Mouse (Mus musculus) hindbrain, embryonic 16.5 days (tissue): ENCODE measurements around the gene 1300017J02Rik. TPM values are rescaled to one million over a fixed set of nuclear protein-coding genes. Genes with fewer than 3 reads are reported as not detected.
A peak's percentile ranks its signal among the peaks of the same experiment; 100 is the strongest.
"Not testable (repeated sequence)": the region's sequence is repeated elsewhere in the genome, so short reads cannot be mapped to it uniquely, and the experiment has no call there.

ENCODE experiments used
- ATAC-seq: fragments of 200-750 bp; cut with Nextera tagmentation; 2 replicates; pipeline ENCODE4 v1.8.0; 2017; ENCODE audit warnings: moderate TSS enrichment, moderate library complexity
- H3K27ac ChIP-seq: fragments of 300-500 bp; sonication (generic); 2 replicates; pipeline ENCODE4 v1.5.1; 2014; ENCODE audit warnings: low read depth, mild to moderate bottlenecking, control low read depth, low read length, moderate library complexity
- H3K27me3 ChIP-seq: fragments of 300-500 bp; sonication (generic); replicated peaks from 2 replicates; pipeline ENCODE4 v1.6.1; 2014; ENCODE audit warnings: low read length; ENCODE audit not compliant: control insufficient read depth, insufficient read depth
- H3K36me3 ChIP-seq: fragments of 300-500 bp; sonication (generic); 2 replicates; pipeline ENCODE4 v1.6.1; 2014; ENCODE audit warnings: mild to moderate bottlenecking, low read length, moderate library complexity, mixed read lengths; ENCODE audit not compliant: control insufficient read depth, insufficient read depth
- H3K4me1 ChIP-seq: fragments of 300-500 bp; sonication (generic); 2 replicates; pipeline ENCODE4 v1.6.1; 2014; ENCODE audit warnings: low read depth, low read length; ENCODE audit not compliant: control insufficient read depth, insufficient read depth
- H3K4me2 ChIP-seq: fragments of 300-500 bp; sonication (generic); 2 replicates; pipeline ENCODE4 v1.6.1; 2014; ENCODE audit warnings: mild to moderate bottlenecking, low read length, control low read depth, moderate library complexity
- H3K4me3 ChIP-seq: fragments of 300-500 bp; sonication (generic); 2 replicates; pipeline ENCODE4 v1.5.1; 2014; ENCODE audit warnings: mild to moderate bottlenecking, low read length, control low read depth, moderate library complexity
- H3K9ac ChIP-seq: fragments of 300-500 bp; sonication (generic); 2 replicates; pipeline ENCODE4 v1.6.1; 2014; ENCODE audit warnings: low read depth, mild to moderate bottlenecking, control low read depth, low read length, moderate library complexity
- H3K9me3 ChIP-seq: fragments of 300-500 bp; sonication (generic); 2 replicates; pipeline ENCODE4 v1.6.1; 2014; ENCODE audit warnings: mild to moderate bottlenecking, low read length, moderate library complexity; ENCODE audit not compliant: control insufficient read depth
- WGBS: fragments of 180-500 bp; shearing (Covaris S2); extraction: QIAGEN DNeasy Blood & Tissue Kit; methylation state at CpG from one replicate; pipeline ENCODE4 v1.1.7; 2014; 5-methylcytosine and 5-hydroxymethylcytosine counted together
- polyA plus RNA-seq: library from polyadenylated mRNA; unstranded; fragments of >200 nt; fragmentation: Nextera tagmentation; extraction: Ambion mirVana; gene quantifications from 2 replicates; pipeline ENCODE4 v1.2.1, GENCODE M21; 2015

Gene 1300017J02Rik
- polyA plus RNA-seq = 1.0 and 1.4 TPM in 2 replicates

GRCm38 (mm10) chr9:103304927-103305326 is at the start of gene 1300017J02Rik, which contains the start of gene Topbp1:
Gene 1300017J02Rik, minus strand, starts transcription at chr9:103305082.
Gene Topbp1, plus strand, starts transcription at chr9:103305215.
- H3K27me3 ChIP-seq = no peaks in the 10 kb centered on the region
- H3K4me2 ChIP-seq = peak within 1 kb of the TSS; percentile 91
- peak within 1 kb of the TSS; percentile 57 for H3K4me3 ChIP-seq
- under 1% methylated on average over 37 of the region's 49 CpGs for WGBS
- H3K4me1 ChIP-seq = peaks cover 9% of the 10 kb centered on the region
- ATAC-seq = peak; percentile 99
- no peaks in the 10 kb centered on the region for H3K9me3 ChIP-seq
- peaks cover 3% of the 10 kb centered on the region; the same call in 1 of the 2 replicates for H3K36me3 ChIP-seq
- peak within 1 kb of the TSS; percentile 92 for H3K27ac ChIP-seq
- H3K9ac ChIP-seq = peak within 1 kb of the TSS; percentile 82

GRCm38 (mm10) chr9:103353500-103354260 is 48.8 kb upstream of the 1300017J02Rik start:
- not testable (repeated sequence) for H3K4me2 ChIP-seq, H3K9ac ChIP-seq, ATAC-seq, H3K9me3 ChIP-seq, H3K4me3 ChIP-seq, H3K36me3 ChIP-seq, H3K27me3 ChIP-seq, H3K4me1 ChIP-seq, H3K27ac ChIP-seq
- 80% methylated on average over 5 of the region's 7 CpGs for WGBS

GRCm38 (mm10) chr9:103348791-103349190 is 43.9 kb upstream of the 1300017J02Rik start:
- no peak for ATAC-seq
- no peak overlapping the region for H3K4me2 ChIP-seq
- no peak overlapping the region for H3K4me3 ChIP-seq
- no peaks in the 10 kb centered on the region for H3K4me1 ChIP-seq
- H3K27ac ChIP-seq = no peak overlapping the region
- no peaks in the 10 kb centered on the region for H3K9me3 ChIP-seq
- H3K9ac ChIP-seq = no peak overlapping the region
- peaks cover 2% of the 10 kb centered on the region for H3K36me3 ChIP-seq
- no peaks in the 10 kb centered on the region for H3K27me3 ChIP-seq

GRCm38 (mm10) chr9:103347996-103348490 is 43.2 kb upstream of the 1300017J02Rik start:
- ATAC-seq = no peak
- H3K27me3 ChIP-seq = no peaks in the 10 kb centered on the region
- no peak overlapping the region for H3K27ac ChIP-seq
- H3K9me3 ChIP-seq = no peaks in the 10 kb centered on the region
- peaks cover 2% of the 10 kb centered on the region for H3K36me3 ChIP-seq
- no peak overlapping the region for H3K4me3 ChIP-seq
- WGBS = 81% methylated on average over 1 of the region's 1 CpGs
- no peak overlapping the region for H3K9ac ChIP-seq
- H3K4me1 ChIP-seq = no peaks in the 10 kb centered on the region
- H3K4me2 ChIP-seq = no peak overlapping the region

GRCm38 (mm10) chr9:103347045-103347444 is 42.2 kb upstream of the 1300017J02Rik start:
- H3K9me3 ChIP-seq = no peaks in the 10 kb centered on the region
- no peak overlapping the region for H3K27ac ChIP-seq
- ATAC-seq = no peak
- peaks cover 2% of the 10 kb centered on the region for H3K36me3 ChIP-seq
- no peak overlapping the region for H3K4me2 ChIP-seq
- no peak overlapping the region for H3K4me3 ChIP-seq
- no peaks in the 10 kb centered on the region for H3K4me1 ChIP-seq
- WGBS = 91% methylated on average over 4 of the region's 4 CpGs
- H3K27me3 ChIP-seq = no peaks in the 10 kb centered on the region
- no peak overlapping the region for H3K9ac ChIP-seq

GRCm38 (mm10) chr9:103336912-103337311 is 32.0 kb upstream of the 1300017J02Rik start:
- no peak overlapping the region for H3K27ac ChIP-seq
- peaks cover 33% of the 10 kb centered on the region for H3K36me3 ChIP-seq
- no peak for ATAC-seq
- H3K4me2 ChIP-seq = no peak overlapping the region
- no peak overlapping the region for H3K4me3 ChIP-seq
- H3K27me3 ChIP-seq = no peaks in the 10 kb centered on the region
- H3K9ac ChIP-seq = no peak overlapping the region
- no peaks in the 10 kb centered on the region for H3K9me3 ChIP-seq
- H3K4me1 ChIP-seq = no peaks in the 10 kb centered on the region

- no peak overlapping the region for H3K9ac ChIP-seq
- WGBS = 92% methylated on average over 6 of the region's 6 CpGs
- no peak overlapping the region for H3K4me2 ChIP-seq
- H3K4me3 ChIP-seq = no peak overlapping the region
- H3K27ac ChIP-seq = no peak overlapping the region
- H3K27me3 ChIP-seq = no peaks in the 10 kb centered on the region
- no peaks in the 10 kb centered on the region for H3K9me3 ChIP-seq
- no peak for ATAC-seq
- H3K4me1 ChIP-seq = no peaks in the 10 kb centered on the region
- peaks cover 29% of the 10 kb centered on the region for H3K36me3 ChIP-seq
These were observed 27.8 kb upstream of the 1300017J02Rik start for GRCm38 (mm10) chr9:103332663-103333062.

GRCm38 (mm10) chr9:103326449-103326848 is 21.6 kb upstream of the 1300017J02Rik start:
- no peak overlapping the region for H3K4me2 ChIP-seq
- ATAC-seq = no peak
- H3K4me1 ChIP-seq = no peaks in the 10 kb centered on the region
- H3K27me3 ChIP-seq = no peaks in the 10 kb centered on the region
- H3K36me3 ChIP-seq = peaks cover 24% of the 10 kb centered on the region
- H3K27ac ChIP-seq = no peak overlapping the region
- WGBS = 76% methylated on average over 9 of the region's 9 CpGs
- H3K9ac ChIP-seq = no peak overlapping the region
- no peak overlapping the region for H3K4me3 ChIP-seq
- no peaks in the 10 kb centered on the region for H3K9me3 ChIP-seq

- H3K27ac ChIP-seq = no peak overlapping the region
- H3K27me3 ChIP-seq = no peaks in the 10 kb centered on the region
- H3K4me2 ChIP-seq = no peak overlapping the region
- no peaks in the 10 kb centered on the region for H3K4me1 ChIP-seq
- peaks cover 24% of the 10 kb centered on the region for H3K36me3 ChIP-seq
- WGBS = 94% methylated on average over 1 of the region's 2 CpGs
- H3K4me3 ChIP-seq = no peak overlapping the region
- no peaks in the 10 kb centered on the region for H3K9me3 ChIP-seq
- H3K9ac ChIP-seq = no peak overlapping the region; the same call in 1 of the 2 replicates
- no peak for ATAC-seq
These were observed 19.8 kb upstream of the 1300017J02Rik start for GRCm38 (mm10) chr9:103324678-103325077.
